Mouse (Mus musculus) heart, embryonic 13.5 days (tissue): ENCODE results near the gene Nup35. TPM values are rescaled to one million over a fixed set of nuclear protein-coding genes. Genes with fewer than 3 reads are reported as not detected.

Source experiments
- microRNA counts: library from miRNA; unstranded; fragments of <30 nt; microRNA quantifications from one replicate; lab custom pipeline; 2016
- microRNA-seq: library from miRNA; unstranded; fragments of <30 nt; microRNA quantifications from one replicate; pipeline ENCODE4, GENCODE M21; 2016
- polyA plus RNA-seq: library from polyadenylated mRNA; unstranded; fragments of >200 nt; fragmentation: Nextera tagmentation; extraction: Ambion mirVana; gene quantifications from 2 replicates; pipeline ENCODE4 v1.2.1, GENCODE M21; 2015

Nup35 gene
- polyA plus RNA-seq, 1 experiment from 2014 or later, result 23.5 TPM

MicroRNAs within 50 kb of the gene (microRNA counts, 519-probe panel; counts per million panel counts)
- 209 counts per million, percentile 61 among the panel's probes with 10 or more counts for microRNA mmu-miR-684 (lab: Ali Mortazavi, UCI)

Small RNA genes lying within 50 kb of the gene (microRNA-seq; reads per million reads assigned to microRNA genes)
- not detected for gene Mir684-1

Other genes with a start within 250 kb of the Nup35 start
- gene Frzb, start 169.6 kb upstream of the Nup35 start, polyA plus RNA-seq, result 6.4 and 7.5 TPM in 2 replicates
- gene Nckap1, start 35.9 kb upstream of the Nup35 start, polyA plus RNA-seq, result 48.8 and 50.3 TPM in 2 replicates
- 8.9 and 9.2 TPM in 2 replicates for gene Dusp19, start 191 bp upstream of the Nup35 start, polyA plus RNA-seq